Mouse (Mus musculus) left cerebral cortex, adult 9 months (tissue): ENCODE data around the gene Cypt3.
A peak's percentile ranks its signal among the peaks of the same experiment; 100 is the strongest.

Source experiments
- DNase-seq, 2 experiments: peaks; one replicate each; pipeline ENCODE4 v3.0.0; 2022; ENCODE audit warnings: low spot score in 2 of 2

The Cypt3 gene

DNA sequence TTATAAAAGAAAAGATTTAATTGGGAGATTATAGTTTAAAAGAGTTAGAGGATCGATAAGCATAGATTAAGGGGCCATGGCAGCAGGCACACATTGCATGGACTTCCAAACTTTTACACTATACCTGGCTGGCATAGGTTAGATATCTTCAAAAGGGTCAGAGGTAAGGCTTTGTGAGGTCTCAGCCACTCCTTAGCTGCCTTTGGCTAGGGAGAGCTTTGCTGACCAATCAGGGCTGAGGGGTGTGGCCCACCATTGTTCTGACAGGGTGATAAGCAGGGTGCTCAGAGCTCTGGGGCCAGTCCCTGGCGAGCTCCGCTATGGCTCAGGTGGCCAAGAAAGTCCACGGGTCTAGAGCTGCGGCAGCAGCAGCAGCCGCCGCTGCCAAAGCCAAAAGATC, at the start of gene Cypt3:
TSS of gene Cypt3 (plus strand) at position 301 of the 400 bp plus-strand sequence.
- no peak for DNase-seq

DNA sequence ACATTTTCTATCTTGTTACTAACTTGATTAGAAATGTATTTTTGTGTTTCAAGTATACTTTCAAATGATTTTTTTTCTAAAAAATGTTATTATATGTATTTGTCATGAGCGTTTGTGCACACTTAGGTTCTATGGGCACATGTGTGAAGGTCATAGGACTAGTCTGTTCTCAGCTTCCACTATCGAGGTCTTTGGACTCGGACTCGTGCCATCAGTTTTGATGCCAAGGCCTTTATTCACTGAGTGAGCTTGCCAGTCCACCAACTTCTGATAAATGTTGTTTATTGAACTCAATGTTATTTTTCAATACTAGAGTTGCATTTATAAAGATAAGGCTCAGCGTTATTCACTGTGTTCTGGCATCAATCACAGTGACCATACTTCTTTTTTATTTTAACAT, 42.9 kb upstream of the Cypt3 start:
- DNase-seq = no peak

DNA sequence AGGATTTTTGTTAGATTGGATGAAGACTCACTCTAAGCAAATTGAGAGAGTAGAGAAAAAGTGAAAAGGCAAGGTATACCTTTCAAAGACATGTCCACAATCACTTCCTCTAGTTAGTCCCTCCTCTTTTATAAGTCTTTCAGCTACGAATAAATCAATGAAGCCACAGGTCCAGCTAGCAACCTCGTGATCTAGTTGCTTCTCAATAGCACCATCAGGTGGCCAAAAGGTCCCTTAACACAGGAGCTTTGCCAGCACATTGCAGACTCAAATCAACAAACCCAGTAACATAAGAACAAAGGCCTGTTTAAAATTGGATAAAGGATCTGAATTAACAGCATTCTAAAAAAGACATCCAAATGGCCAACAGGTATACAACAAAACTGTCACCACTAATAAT, 30.0 kb upstream of the Cypt3 start:
- peak in 1 of 2 experiments; percentile 8 for DNase-seq

DNA sequence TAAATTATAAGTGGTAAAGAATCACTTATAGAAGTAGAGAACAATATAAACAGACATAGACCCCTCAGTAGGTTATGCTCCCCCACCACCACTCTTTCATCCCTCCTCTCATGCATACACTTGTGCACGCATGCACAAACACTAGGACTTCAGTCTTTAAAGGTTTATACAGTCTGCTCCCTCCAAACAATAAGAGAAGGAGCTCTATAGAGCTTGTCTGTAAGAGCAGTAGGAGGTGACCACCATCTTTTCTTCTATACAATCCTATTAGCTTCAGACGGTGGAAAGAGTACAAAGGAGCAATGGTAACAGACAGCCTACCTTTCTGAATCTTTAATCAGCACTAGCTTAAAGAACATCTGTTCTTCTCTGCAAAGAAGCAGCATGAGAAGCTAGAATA, 1.8 kb upstream of the Cypt3 start:
- DNase-seq = no peak

DNA sequence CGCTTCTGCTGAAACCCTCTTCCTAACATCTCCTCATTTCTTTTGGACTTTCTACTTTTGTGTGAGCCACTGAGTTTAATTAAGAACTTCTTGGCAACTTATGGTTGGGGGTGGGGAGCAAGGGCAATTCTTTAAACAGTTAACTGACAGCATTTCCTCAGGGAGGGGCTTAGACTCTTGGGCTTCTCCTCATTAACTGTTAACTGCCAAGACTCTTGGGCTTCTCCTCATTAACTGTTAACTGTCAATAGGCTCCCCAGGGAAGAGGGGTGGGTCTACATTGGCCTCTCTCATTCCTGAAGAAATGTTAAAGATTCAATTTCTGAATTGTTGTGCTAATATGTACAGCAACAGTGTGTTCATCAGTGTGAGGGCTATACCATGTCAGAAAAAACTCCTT, 6.3 kb downstream of the Cypt3 start:
- DNase-seq = no peak

GRCm38 (mm10) chrX:153599583-153599982, 41.2 kb downstream of the Cypt3 start:
- no peak for DNase-seq
